Mouse (Mus musculus) E14TG2a.4 (cell line): Measurements from ENCODE around the gene Cdk13.

Source experiments
- H3K27me3 ChIP-seq: 2 replicates; pipeline ENCODE4 v1.6.1; 2014; ENCODE audit warnings: low read length, control low read depth; ENCODE audit not compliant: insufficient read depth
- H3K36me3 ChIP-seq: 2 replicates; pipeline ENCODE4 v1.6.1; 2014; ENCODE audit warnings: low read length, control low read depth; ENCODE audit not compliant: insufficient read depth
- H3K4me1 ChIP-seq: replicated peaks from 2 replicates; pipeline ENCODE4 v1.6.1; 2014; ENCODE audit warnings: low read depth, low read length, control low read depth
- H3K4me3 ChIP-seq: replicated peaks from 2 replicates; pipeline ENCODE4 v1.5.1; 2014; ENCODE audit warnings: mild to moderate bottlenecking, low read length
- H3K9me3 ChIP-seq: 2 replicates; pipeline ENCODE4 v1.6.1; 2014; ENCODE audit warnings: low read length, control low read depth
- CTCF ChIP-seq: conservative IDR thresholded peaks from 2 replicates; pipeline ENCODE4 v1.5.1; 2014; ENCODE audit warnings: low read length
- NANOG ChIP-seq: IDR thresholded peaks from 2 replicates; pipeline ENCODE4 v1.6.1; 2014; ENCODE audit warnings: borderline replicate concordance, low read length, mixed read lengths
- POU5F1 ChIP-seq: IDR thresholded peaks from 2 replicates; pipeline ENCODE4 v1.6.1; 2014; ENCODE audit warnings: low read length, borderline replicate concordance

Cdk13 gene

GRCm38 (mm10) chr13:17776303-17776702 is 28.6 kb downstream of the Cdk13 start:
- Histone ChIP-seq H3K4me1 (peaks cover 7% of the 10 kb centered on the region), H3K27me3 (no peaks in the 10 kb centered on the region)
- no peak for TF ChIP-seq POU5F1
- no peak for TF ChIP-seq CTCF
- no peak for TF ChIP-seq NANOG

GRCm38 (mm10) chr13:17775364-17775763 is 29.5 kb downstream of the Cdk13 start:
- TF ChIP-seq CTCF (no peak), NANOG (no peak)
- H3K36me3 ChIP-seq: peaks cover 24% of the 10 kb centered on the region
- no peaks in the 10 kb centered on the region for H3K9me3 ChIP-seq
- no peak overlapping the region for H3K4me3 ChIP-seq
- peaks cover 7% of the 10 kb centered on the region for H3K4me1 ChIP-seq
- H3K27me3 ChIP-seq: no peaks in the 10 kb centered on the region

More at GRCm38 (mm10) chr13:17776303-17776702, 28.6 kb downstream of the Cdk13 start:
- H3K9me3 ChIP-seq: no peaks in the 10 kb centered on the region
- H3K4me3 ChIP-seq: no peak overlapping the region
- H3K36me3 ChIP-seq: peaks cover 20% of the 10 kb centered on the region

GRCm38 (mm10) chr13:17773112-17773511 is 31.8 kb downstream of the Cdk13 start:
- H3K4me3 ChIP-seq: no peak overlapping the region
- TF ChIP-seq POU5F1 (no peak), CTCF (no peak), NANOG (no peak)
- no peaks in the 10 kb centered on the region for H3K27me3 ChIP-seq
- peaks cover 22% of the 10 kb centered on the region for H3K36me3 ChIP-seq
- H3K4me1 ChIP-seq: peaks cover 7% of the 10 kb centered on the region
- no peaks in the 10 kb centered on the region for H3K9me3 ChIP-seq

- no peaks in the 10 kb centered on the region for H3K27me3 ChIP-seq
- peaks cover 19% of the 10 kb centered on the region for H3K36me3 ChIP-seq
- TF ChIP-seq NANOG: no peak
- no peak for TF ChIP-seq POU5F1
- no peaks in the 10 kb centered on the region for H3K9me3 ChIP-seq
- no peak overlapping the region for H3K4me3 ChIP-seq
- H3K4me1 ChIP-seq: peaks cover 8% of the 10 kb centered on the region
These were observed 32.3 kb downstream of the Cdk13 start for GRCm38 (mm10) chr13:17772574-17772973.

- Histone ChIP-seq H3K9me3 (no peaks in the 10 kb centered on the region), H3K27me3 (no peaks in the 10 kb centered on the region), H3K4me1 (peaks cover 2% of the 10 kb centered on the region), H3K36me3 (peaks cover 32% of the 10 kb centered on the region), H3K4me3 (no peak overlapping the region)
- TF ChIP-seq CTCF (no peak), POU5F1 (no peak)
These were observed 42.5 kb downstream of the Cdk13 start for GRCm38 (mm10) chr13:17762405-17762804.

- no peak for TF ChIP-seq NANOG
- TF ChIP-seq POU5F1: no peak
- H3K4me1 ChIP-seq: no peaks in the 10 kb centered on the region
- no peaks in the 10 kb centered on the region for H3K27me3 ChIP-seq
- no peaks in the 10 kb centered on the region for H3K9me3 ChIP-seq
- H3K36me3 ChIP-seq: peaks cover 16% of the 10 kb centered on the region
- H3K4me3 ChIP-seq: no peak overlapping the region
These were observed 49.9 kb downstream of the Cdk13 start for GRCm38 (mm10) chr13:17754997-17755396.

GRCm38 (mm10) chr13:17728798-17729197 is 76.1 kb downstream of the Cdk13 start:
- H3K4me3 ChIP-seq: no peak overlapping the region
- TF ChIP-seq POU5F1: no peak
- TF ChIP-seq CTCF: no peak
- TF ChIP-seq NANOG: no peak
- no peaks in the 10 kb centered on the region for H3K4me1 ChIP-seq
- H3K27me3 ChIP-seq: no peaks in the 10 kb centered on the region
- H3K9me3 ChIP-seq: no peaks in the 10 kb centered on the region
- H3K36me3 ChIP-seq: peaks cover 23% of the 10 kb centered on the region

- no peak for TF ChIP-seq POU5F1
- TF ChIP-seq NANOG: no peak
- TF ChIP-seq CTCF: no peak
These were observed 77.0 kb downstream of the Cdk13 start for GRCm38 (mm10) chr13:17727922-17728321.

GRCm38 (mm10) chr13:17717357-17717756 is 87.5 kb downstream of the Cdk13 start:
- peaks cover 62% of the 10 kb centered on the region for H3K36me3 ChIP-seq
- no peaks in the 10 kb centered on the region for H3K4me1 ChIP-seq

More at GRCm38 (mm10) chr13:17727922-17728321, 77.0 kb downstream of the Cdk13 start:
- no peaks in the 10 kb centered on the region for H3K27me3 ChIP-seq
- H3K4me3 ChIP-seq: no peak overlapping the region
- H3K9me3 ChIP-seq: no peaks in the 10 kb centered on the region
- H3K36me3 ChIP-seq: peaks cover 23% of the 10 kb centered on the region
- no peaks in the 10 kb centered on the region for H3K4me1 ChIP-seq

More at GRCm38 (mm10) chr13:17717357-17717756, 87.5 kb downstream of the Cdk13 start:
- H3K27me3 ChIP-seq: no peaks in the 10 kb centered on the region
- no peaks in the 10 kb centered on the region for H3K9me3 ChIP-seq
- TF ChIP-seq CTCF (no peak), POU5F1 (no peak), NANOG (no peak)
- no peak overlapping the region for H3K4me3 ChIP-seq
